Mouse (Mus musculus) embryonic stem cell, embryonic (primary cell): ENCODE data around the gene Lrpprc.

ENCODE experiments used
- CTCF ChIA-PET, 4 experiments: fragments of 300-600 bp in 2 of 4; fragments of 350-600 bp in 2 of 4; sonication (Branson Sonifier 250); formaldehyde crosslinking; loops; one replicate each; lab custom pipeline; 2022; ENCODE audit warnings: inconsistent platforms in 2 of 4; lab: Charles Lee
- POLR2A ChIA-PET, 4 experiments: fragments of 300-600 bp in 2 of 4; fragments of 350-600 bp in 2 of 4; sonication (Branson Sonifier 250); formaldehyde crosslinking; loops; one replicate each; lab custom pipeline; 2022; ENCODE audit warnings: antibody characterized with exemption in 4 of 4, inconsistent platforms in 1 of 4; lab: Charles Lee

Gene Lrpprc

GRCm38 (mm10) chr17:84696537-84696936 is 94.1 kb downstream of the Lrpprc start:
- POLR2A ChIA-PET = interaction anchor here in 2 of 4 experiments (1.0 to 1.1 kb wide), 2 partner anchors 12 to 326 kb away, joined by 3 to 6 read pairs; no protein-coding TSS in a partner anchor
- CTCF ChIA-PET = interaction anchor here in 1 of 4 experiments (0.8 kb wide), 1 partner anchor 17 kb away, joined by 3 read pairs; no protein-coding TSS in a partner anchor

GRCm38 (mm10) chr17:84693741-84694140 is 96.8 kb downstream of the Lrpprc start:
- ChIA-PET CTCF (no interaction called here), POLR2A (interaction anchor here in 1 of 4 experiments (0.6 kb wide), 1 partner anchor 8 kb away, joined by 3 read pairs; no protein-coding TSS in a partner anchor)

DNA sequence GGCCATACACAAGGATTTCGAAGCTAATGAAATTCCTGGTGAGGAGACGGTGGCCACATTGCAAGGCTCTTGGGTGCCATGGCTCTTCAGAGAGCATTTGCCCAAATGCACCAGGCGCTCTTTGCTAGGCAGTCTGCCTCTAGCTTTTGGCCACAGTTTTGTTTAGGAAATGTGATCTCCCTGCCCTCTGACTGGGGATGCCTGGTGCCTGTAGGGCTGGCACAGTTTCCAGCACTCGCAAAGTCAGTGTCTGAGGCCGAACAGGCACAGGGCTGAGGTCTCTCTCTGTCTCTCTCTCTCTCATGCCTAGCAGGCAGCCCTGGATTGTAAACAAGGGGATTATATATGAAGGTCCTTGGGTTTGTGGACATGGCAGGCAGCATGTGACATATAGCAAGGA is 100.5 kb downstream of the Lrpprc start:
- CTCF ChIA-PET = interaction anchor here in 1 of 4 experiments (1.2 kb wide), 1 partner anchor 21 kb away, joined by 4 read pairs; no protein-coding TSS in a partner anchor
- POLR2A ChIA-PET = no interaction called here

DNA sequence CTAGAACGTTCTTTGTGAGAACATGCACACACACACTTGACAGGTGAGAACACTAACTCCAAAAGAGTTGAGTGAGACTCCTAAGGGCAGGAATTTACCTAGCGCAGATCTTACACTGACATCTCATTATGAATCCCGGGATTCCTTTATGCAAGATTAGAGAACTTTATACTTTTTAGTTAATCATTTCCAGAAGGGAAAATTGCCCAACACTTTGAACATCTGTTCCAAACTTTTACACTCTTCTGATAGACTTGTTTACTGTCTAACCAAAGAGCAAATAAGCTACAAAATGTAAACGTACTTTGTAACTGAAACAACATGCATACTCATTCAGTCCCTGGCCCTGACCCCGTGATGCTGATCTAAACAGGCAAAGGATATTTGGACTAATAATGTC is 101.3 kb downstream of the Lrpprc start:
- CTCF ChIA-PET = interaction anchor here in 1 of 4 experiments (1.2 kb wide), 1 partner anchor 20 kb away, joined by 4 read pairs; no protein-coding TSS in a partner anchor
- POLR2A ChIA-PET = no interaction called here

GRCm38 (mm10) chr17:84688834-84689233 is 101.8 kb downstream of the Lrpprc start:
- ChIA-PET CTCF (no interaction called here), POLR2A (interaction anchor here in 1 of 4 experiments (0.5 kb wide), 1 partner anchor 206 kb away, joined by 3 read pairs; no protein-coding TSS in a partner anchor)

DNA sequence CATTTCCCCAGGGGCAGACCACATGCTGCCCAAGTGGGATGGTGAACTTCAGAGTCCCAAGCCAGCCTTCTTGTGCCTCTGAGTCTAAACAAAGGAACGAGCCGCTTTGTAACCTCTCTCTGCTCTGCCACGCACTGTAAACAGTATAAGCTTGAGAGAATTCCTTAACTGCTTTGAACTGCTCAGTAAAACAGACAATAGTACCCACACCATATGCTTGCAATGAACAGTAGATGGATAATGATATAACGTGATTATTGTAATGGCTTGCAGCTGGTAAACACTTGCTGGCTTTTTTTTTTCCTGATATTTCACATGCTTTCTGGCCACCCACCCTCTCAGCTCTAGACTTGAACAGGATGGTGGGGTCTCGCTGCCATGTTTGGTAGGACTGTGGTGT is 102.6 kb downstream of the Lrpprc start:
- POLR2A ChIA-PET = no interaction called here
- CTCF ChIA-PET = no interaction called here

GRCm38 (mm10) chr17:84685286-84685685 is 105.3 kb downstream of the Lrpprc start:
- POLR2A ChIA-PET = no interaction called here
- CTCF ChIA-PET = interaction anchor here in 1 of 4 experiments (0.6 kb wide), 1 partner anchor 470 kb away, joined by 3 read pairs; no protein-coding TSS in a partner anchor

GRCm38 (mm10) chr17:84684284-84684683 is 106.3 kb downstream of the Lrpprc start:
- ChIA-PET CTCF (interaction anchor here in 1 of 4 experiments (0.8 kb wide), 1 partner anchor 46 kb away, joined by 3 read pairs; no protein-coding TSS in a partner anchor), POLR2A (no interaction called here)

GRCm38 (mm10) chr17:84682734-84683717 is 107.6 kb downstream of the Lrpprc start, which contains the start of gene Abcg5:
Gene Abcg5, minus strand, starts transcription at chr17:84683011.
- ChIA-PET CTCF (interaction anchor here in 1 of 4 experiments (0.6 kb wide), 1 partner anchor 26 kb away, joined by 3 read pairs; no protein-coding TSS in a partner anchor), POLR2A (no interaction called here)

DNA sequence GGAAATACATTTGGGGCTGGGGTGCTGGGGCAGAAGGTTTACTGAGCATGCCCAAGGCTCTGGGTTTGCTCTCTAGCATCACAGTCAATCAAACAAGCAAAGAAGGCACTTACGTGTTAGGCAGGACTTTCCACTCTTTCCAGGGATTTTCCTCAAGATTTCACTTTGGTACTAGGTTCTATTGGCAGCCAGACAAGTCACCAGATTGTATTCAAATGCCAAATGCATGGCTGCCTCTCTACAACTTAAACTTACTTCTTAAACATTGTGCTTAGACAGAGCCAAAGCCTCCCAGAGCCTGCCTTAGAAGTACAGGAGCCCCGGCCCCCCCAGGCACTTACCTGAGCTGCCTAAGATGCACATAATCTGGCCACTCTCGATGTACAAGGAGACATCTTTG is 108.9 kb downstream of the Lrpprc start:
- CTCF ChIA-PET = interaction anchor here in 1 of 4 experiments (0.7 kb wide), 1 partner anchor 55 kb away, joined by 3 read pairs; no protein-coding TSS in a partner anchor

GRCm38 (mm10) chr17:84677595-84677994 is 113.0 kb downstream of the Lrpprc start:
- POLR2A ChIA-PET = no interaction called here
- CTCF ChIA-PET = no interaction called here

More for the DNA sequence above, 108.9 kb downstream of the Lrpprc start:
- POLR2A ChIA-PET = interaction anchor here in 1 of 4 experiments (0.6 kb wide), 1 partner anchor 1751 kb away, joined by 3 read pairs; no protein-coding TSS in a partner anchor

DNA sequence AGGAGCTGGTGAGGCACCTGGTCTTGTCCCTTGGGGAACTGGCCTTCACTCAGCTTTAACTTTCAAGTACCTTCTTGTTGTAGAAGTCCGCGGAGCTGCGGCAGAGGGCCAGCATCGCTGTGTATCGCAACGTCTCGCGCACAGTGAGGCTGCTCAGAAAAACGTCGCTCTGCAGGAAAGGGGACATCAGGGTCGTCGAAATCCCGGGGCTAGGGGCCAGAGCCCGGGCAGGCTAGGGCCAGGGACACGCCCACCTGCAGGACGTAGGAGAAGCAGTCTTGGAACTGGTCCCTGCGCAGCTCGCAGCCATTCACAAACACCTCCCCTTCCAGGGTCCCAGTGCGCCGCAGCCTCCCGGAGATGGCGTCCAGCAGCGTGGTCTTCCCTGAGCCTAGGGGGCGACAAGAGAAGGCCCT is 114.6 kb downstream of the Lrpprc start, which contains the start of gene Abcg8:
Gene Abcg8 (plus strand): TSS at position 352 of the 416 bp plus-strand sequence.
- ChIA-PET POLR2A (interaction anchor here in 2 of 4 experiments (0.8 to 1.1 kb wide), 2 partner anchors 16 to 38 kb away, joined by 3 read pairs; no protein-coding TSS in a partner anchor), CTCF (interaction anchor here in 2 of 4 experiments (0.5 to 0.7 kb wide), 3 partner anchors 15 to 483 kb away, joined by 4 to 7 read pairs (median 4); no protein-coding TSS in a partner anchor)

- POLR2A ChIA-PET = interaction anchor here in 2 of 4 experiments (0.6 to 1.1 kb wide), 4 partner anchors 16 to 535 kb away, joined by 3 read pairs; no protein-coding TSS in a partner anchor
- CTCF ChIA-PET = interaction anchor here in 2 of 4 experiments (0.5 to 0.7 kb wide), 5 partner anchors 16 to 2000 kb away, joined by 3 to 7 read pairs (median 4); no protein-coding TSS in a partner anchor
Observed at GRCm38 (mm10) chr17:84675204-84675603, 115.4 kb downstream of the Lrpprc start.

DNA sequence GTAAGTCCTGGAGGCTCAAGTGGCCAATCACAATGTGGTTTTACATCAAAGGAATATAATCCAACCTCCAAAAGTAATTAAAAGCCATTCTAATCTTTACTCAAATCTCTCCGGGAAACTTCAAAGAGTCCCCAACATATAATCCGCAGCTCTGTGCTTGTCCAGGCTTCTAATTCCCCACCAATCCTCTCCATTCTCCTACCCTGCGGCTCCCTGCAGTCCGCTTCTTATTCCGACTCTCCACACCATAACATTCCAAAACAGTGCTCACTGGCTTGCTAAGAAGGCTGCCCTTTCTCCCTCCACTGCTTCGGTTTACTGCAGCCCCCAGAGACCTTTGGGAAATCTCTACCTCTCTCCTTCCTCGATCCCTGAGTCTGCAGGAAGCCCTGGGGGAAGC is 116.5 kb downstream of the Lrpprc start:
- ChIA-PET CTCF (no interaction called here), POLR2A (no interaction called here)

DNA sequence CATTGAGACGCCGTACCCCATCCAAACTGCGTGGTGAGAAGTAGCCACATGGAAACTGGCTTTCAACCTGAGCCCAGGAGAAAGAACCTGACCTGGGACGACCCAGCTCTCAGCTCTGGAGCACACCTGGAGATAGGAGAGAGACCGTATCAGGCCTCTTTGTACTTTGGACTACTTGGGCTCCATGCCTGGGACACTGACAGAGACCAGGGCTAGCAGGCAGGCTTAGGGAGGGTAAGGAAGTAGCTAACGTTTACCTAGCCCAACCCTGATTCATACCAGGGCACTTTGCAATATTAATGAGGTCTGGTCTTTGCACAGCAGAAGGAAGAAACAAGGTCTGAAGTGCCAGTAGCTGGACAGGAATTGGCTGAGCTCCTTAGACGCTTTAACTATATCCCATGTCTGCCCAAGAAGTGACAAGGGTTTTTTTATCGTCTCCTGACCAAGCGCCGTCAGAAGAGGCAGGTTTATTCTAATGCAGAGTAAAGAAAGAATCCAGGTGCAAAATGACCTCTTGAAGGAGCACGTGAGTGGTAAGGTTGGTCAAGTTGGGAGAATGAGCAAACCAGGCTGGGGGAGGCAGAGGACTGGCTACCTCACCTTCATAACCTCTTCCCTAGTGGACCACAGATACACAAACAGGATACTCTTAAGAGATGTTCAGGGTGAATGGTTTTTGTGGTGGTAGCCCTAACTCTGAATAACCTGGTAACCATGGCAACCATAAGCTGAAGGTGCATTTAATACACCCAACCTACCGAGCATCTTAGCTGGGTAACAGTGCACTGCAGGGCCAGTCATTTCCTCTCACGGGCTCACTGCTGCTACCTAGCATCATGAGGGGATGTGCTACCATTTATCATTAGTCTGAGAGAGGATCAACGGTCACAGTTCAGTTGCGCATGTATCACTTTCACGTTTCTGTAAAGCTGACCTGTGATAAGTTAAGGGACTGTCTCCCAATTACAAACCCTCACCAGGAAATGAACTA is 117.9 kb downstream of the Lrpprc start:
- POLR2A ChIA-PET = no interaction called here

GRCm38 (mm10) chr17:84667848-84668247 is 122.7 kb downstream of the Lrpprc start:
- ChIA-PET POLR2A (interaction anchor here in 2 of 4 experiments (0.6 to 0.9 kb wide), 3 partner anchors 14 to 824 kb away, joined by 3 to 5 read pairs (median 3); no protein-coding TSS in a partner anchor), CTCF (interaction anchor here in 2 of 4 experiments (0.6 to 0.7 kb wide), 3 partner anchors 211 to 1131 kb away, joined by 3 to 22 read pairs (median 4); no protein-coding TSS in a partner anchor)

More for the DNA sequence above, 117.9 kb downstream of the Lrpprc start:
- CTCF ChIA-PET = no interaction called here

DNA sequence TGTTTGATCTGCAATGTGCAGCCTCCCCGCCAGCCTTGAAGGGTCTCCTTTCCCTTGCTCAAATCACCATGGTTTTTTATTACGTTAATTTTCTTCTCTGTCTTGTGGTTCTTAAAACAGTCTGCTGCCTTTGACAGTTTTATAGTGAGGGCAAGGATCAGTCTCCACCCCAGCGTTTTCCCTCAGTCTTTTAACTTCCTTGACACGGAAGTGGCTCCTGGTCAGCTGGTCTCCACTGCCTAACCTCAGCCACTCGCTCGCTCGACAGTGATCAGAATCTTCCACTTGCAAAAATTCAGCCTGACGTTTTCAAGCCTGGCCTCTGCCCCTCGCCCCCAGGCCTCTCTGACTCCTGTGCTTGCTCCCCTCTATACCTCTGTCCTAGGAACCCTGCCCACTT is 124.9 kb downstream of the Lrpprc start:
- POLR2A ChIA-PET = no interaction called here

More for the DNA sequence above, 124.9 kb downstream of the Lrpprc start:
- CTCF ChIA-PET = no interaction called here
